Mouse (Mus musculus) intestine, embryonic 15.5 days (tissue): ENCODE results near the gene Slc16a6. TPM values are rescaled to one million over a fixed set of nuclear protein-coding genes. Genes with fewer than 3 reads are reported as not detected.

ENCODE experiments used
- ATAC-seq: fragments of 200-750 bp; cut with Nextera tagmentation; 2 replicates; pipeline ENCODE4 v1.8.0; 2017; ENCODE audit warnings: moderate TSS enrichment, moderate library complexity
- H3K27ac ChIP-seq: fragments of 300-500 bp; sonication (generic); 2 replicates; pipeline ENCODE4 v1.5.1; 2015; ENCODE audit warnings: mild to moderate bottlenecking, inconsistent platforms
- H3K27me3 ChIP-seq: fragments of 300-500 bp; sonication (generic); replicated peaks from 2 replicates; pipeline ENCODE4 v1.6.1; 2015; ENCODE audit warnings: inconsistent platforms
- H3K36me3 ChIP-seq: fragments of 300-500 bp; sonication (generic); 2 replicates; pipeline ENCODE4 v1.6.1; 2015; ENCODE audit warnings: inconsistent platforms
- H3K4me1 ChIP-seq: fragments of 300-500 bp; sonication (generic); replicated peaks from 2 replicates; pipeline ENCODE4 v1.6.1; 2015; ENCODE audit warnings: inconsistent platforms
- H3K4me2 ChIP-seq: fragments of 300-500 bp; sonication (generic); replicated peaks from 2 replicates; pipeline ENCODE4 v1.6.1; 2015; ENCODE audit warnings: mild to moderate bottlenecking, inconsistent platforms
- H3K4me3 ChIP-seq: fragments of 300-500 bp; sonication (generic); replicated peaks from 2 replicates; pipeline ENCODE4 v1.5.1; 2015; ENCODE audit warnings: inconsistent platforms
- H3K9ac ChIP-seq: fragments of 300-500 bp; sonication (generic); 2 replicates; pipeline ENCODE4 v1.6.1; 2015; ENCODE audit warnings: inconsistent platforms
- H3K9me3 ChIP-seq: fragments of 300-500 bp; sonication (generic); 2 replicates; pipeline ENCODE4 v1.6.1; 2016; ENCODE audit warnings: inconsistent platforms
- WGBS: fragments of 180-500 bp; shearing (Covaris S2); methylation state at CpG from one replicate; pipeline ENCODE4 v1.1.7; 2015; 5-methylcytosine and 5-hydroxymethylcytosine counted together
- polyA plus RNA-seq: library from polyadenylated mRNA; unstranded; fragments of >200 nt; fragmentation: Nextera tagmentation; extraction: Ambion mirVana; gene quantifications from 2 replicates; pipeline ENCODE4 v1.2.1, GENCODE M21; 2015

Slc16a6 gene
- polyA plus RNA-seq, 1 experiment from 2014 or later = 15.4 TPM

DNA sequence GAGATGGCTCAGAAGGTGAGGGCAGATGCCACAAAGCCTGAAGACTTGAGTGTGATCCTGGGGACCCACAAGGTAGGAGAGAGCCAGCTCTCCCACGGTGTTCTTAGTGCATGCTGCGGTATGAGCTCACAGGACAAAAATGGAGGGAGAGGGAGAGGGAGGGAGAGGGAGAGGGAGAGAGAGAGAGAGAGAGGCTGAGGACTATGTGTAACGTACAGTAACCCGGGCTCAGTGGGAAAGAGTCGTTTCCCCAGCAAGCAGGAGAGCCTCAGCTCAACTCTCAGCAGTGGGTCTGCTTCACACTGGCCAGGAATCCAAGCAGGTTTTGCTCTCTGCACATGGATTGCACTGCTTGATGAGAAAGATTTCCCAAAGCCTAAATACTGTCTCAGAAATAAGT, 34.2 kb downstream of the Slc16a6 start:
- WGBS = 6% methylated on average over 5 of the region's 5 CpGs
- ATAC-seq = peak; percentile 57
- 0 out of 2 replicates have a peak overlapping the region, but pooled peaks have one; percentile 10 for H3K27ac ChIP-seq

DNA sequence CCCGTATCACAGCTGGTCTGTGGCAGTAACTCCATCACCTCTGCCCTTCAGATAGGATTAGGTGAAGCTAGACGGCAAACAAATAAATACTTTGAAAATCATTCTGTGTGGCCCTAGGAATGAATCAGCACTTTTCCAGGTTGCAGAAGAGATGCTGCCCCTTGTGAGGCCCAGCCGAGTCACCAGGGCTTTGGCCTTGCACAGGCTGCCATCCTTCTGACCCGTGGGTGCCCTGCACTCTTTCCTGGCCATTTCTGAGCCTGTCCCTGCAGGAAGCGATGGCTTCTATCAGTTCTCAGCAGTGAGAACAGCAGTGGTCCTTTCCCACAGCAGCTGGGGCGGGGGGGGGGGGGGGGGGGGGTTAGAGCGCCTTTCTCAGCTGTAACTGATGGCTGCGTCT, 36.5 kb downstream of the Slc16a6 start:
- 70% methylated on average over 8 of the region's 8 CpGs for WGBS
- Histone ChIP-seq H3K27me3 (no peaks in the 10 kb centered on the region), H3K27ac (no peak overlapping the region), H3K36me3 (peaks cover 20% of the 10 kb centered on the region; the same call in 1 of the 2 replicates), H3K9ac (no peak overlapping the region), H3K9me3 (no peaks in the 10 kb centered on the region), H3K4me2 (no peak overlapping the region), H3K4me1 (peaks cover 7% of the 10 kb centered on the region; the same call in 1 of the 2 replicates), H3K4me3 (no peak overlapping the region)
- no peak for ATAC-seq

More for the DNA sequence above, 34.2 kb downstream of the Slc16a6 start:
- Histone ChIP-seq H3K4me1 (peaks cover 7% of the 10 kb centered on the region; the same call in 1 of the 2 replicates), H3K36me3 (peaks cover 16% of the 10 kb centered on the region; the same call in 1 of the 2 replicates), H3K9ac (no peak overlapping the region; the same call in 1 of the 2 replicates), H3K4me2 (peak overlapping the region; percentile 89), H3K9me3 (no peaks in the 10 kb centered on the region), H3K4me3 (no peak overlapping the region), H3K27me3 (no peaks in the 10 kb centered on the region)

DNA sequence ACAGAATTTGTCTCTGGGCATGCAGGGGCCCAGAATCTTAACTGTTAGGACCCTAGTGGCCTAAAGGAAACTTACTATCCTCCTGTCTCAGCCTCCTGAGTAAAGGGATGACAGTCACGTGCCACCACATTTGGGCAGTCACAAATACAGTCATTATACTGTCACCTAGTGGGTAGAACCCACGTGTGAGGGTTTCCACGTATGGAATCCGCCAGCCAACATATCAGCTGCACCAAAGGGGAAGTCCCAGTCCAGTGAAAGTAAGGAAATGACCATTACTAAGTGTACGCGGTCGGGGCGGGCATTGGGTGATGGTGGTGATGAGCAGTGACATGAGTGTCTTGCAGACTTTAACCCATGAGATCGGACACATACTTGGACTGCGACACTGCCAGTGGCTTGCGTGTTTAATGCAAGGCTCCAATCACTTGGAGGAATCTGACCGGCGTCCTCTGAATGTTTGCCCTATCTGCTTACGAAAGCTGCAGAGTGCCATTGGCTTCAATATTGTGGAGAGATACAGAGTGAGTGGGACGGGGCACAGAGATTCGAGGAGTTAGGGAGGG, 39.1 kb downstream of the Slc16a6 start:
- Histone ChIP-seq H3K4me3 (no peak overlapping the region), H3K9me3 (no peaks in the 10 kb centered on the region), H3K36me3 (peaks cover 30% of the 10 kb centered on the region; the same call in 1 of the 2 replicates), H3K27me3 (no peaks in the 10 kb centered on the region), H3K27ac (no peak overlapping the region), H3K9ac (no peak overlapping the region), H3K4me2 (no peak overlapping the region), H3K4me1 (peaks cover 3% of the 10 kb centered on the region; the same call in 1 of the 2 replicates)
- ATAC-seq = no peak
- WGBS = 94% methylated on average over 16 of the region's 16 CpGs

DNA sequence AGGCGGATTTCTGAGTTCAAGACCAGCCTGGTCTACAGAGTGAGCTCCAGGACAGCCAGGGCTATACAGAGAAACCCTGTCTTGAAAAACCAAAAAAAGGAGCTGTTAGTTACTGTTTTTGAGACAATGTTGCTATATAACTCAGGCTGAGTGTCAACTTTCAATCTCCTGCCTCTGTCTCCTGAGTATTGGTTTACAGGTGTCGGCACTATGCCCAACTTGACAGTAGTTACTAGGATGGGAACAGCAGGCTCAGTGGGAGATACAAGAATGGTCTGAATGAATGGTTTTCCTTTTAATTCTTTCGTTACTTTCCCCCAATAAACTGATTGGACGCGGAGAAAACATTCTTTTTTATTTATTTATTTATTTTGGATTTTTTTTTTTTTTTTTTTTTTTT, 46.0 kb downstream of the Slc16a6 start:
- Histone ChIP-seq H3K27me3 (no peaks in the 10 kb centered on the region), H3K36me3 (peaks cover 14% of the 10 kb centered on the region; the same call in 1 of the 2 replicates), H3K4me2 (no peak overlapping the region), H3K4me1 (peaks cover 8% of the 10 kb centered on the region; the same call in 1 of the 2 replicates), H3K9me3 (no peaks in the 10 kb centered on the region), H3K9ac (no peak overlapping the region), H3K27ac (no peak overlapping the region), H3K4me3 (no peak overlapping the region)
- no peak for ATAC-seq
- 94% methylated on average over 5 of the region's 5 CpGs for WGBS

DNA sequence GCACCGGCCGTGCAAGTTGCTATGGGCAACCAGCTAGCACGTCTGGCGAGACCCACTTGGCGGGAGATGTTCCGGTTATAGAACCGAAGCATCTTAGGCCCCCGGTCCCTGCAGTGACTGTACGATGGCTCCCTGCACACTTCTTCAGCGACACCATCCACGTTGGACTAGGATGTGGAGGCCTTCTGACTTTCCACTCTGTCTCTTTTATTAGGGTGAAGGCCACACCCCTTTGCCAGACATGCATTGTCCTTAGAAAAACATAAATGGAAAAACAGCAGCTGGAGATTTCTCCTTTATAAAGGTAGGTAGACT, 47.2 kb downstream of the Slc16a6 start:
- ATAC-seq = no peak
- WGBS = under 1% methylated on average over 11 of the region's 11 CpGs
- H3K27ac ChIP-seq = peak overlapping the region; percentile 88

DNA sequence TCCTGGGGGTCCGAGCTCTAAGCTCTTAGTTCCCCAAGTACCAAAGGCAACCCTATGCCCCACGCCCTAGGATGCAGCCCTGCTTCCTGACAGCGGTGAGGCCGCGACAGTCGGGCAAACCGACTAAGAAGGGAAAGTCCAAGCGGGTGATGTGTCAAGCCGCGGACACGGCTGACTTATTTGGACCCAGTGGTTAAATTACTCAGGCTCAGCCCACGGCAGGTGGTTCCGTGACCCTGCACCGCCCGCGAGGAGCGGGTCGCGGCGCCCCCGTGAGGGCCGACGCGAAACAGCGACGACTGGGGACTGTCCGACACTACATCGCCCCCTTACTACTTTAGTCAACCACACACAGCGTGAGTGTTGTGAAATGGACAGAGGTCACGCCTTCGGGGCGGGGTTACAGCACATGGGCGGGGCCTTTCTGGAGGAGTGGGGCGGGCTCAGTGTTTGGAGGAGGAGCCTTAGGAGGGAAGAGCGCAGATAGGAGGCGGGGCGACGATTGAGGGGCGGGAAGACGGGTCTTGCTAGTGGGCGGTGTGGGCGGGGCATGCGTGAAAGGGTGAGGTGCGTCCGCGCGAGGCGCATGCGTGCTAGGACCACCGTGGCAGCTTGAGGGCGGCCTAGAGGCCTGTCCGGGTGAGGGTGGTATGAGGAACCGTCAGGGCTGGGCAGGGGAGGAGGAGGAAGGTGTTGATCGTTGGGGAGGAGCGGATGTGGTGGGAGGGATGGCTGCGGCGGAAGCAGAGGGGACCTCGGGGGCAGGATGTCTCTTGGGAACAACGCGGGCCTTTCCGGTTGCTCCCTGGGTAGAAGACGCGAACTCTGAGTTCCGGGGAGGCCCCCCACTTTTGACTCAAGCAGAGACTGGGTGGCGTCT, 47.8 kb downstream of the Slc16a6 start, which contains the start of gene Amz2:
Amz2 (plus strand) TSS at position 555 of the 880 bp plus-strand sequence.
- Histone ChIP-seq H3K4me2 (peak within 1 kb of the TSS; percentile 76), H3K4me1 (peaks cover 5% of the 10 kb centered on the region; the same call in 1 of the 2 replicates), H3K9me3 (no peaks in the 10 kb centered on the region), H3K27me3 (no peaks in the 10 kb centered on the region), H3K36me3 (peaks cover 13% of the 10 kb centered on the region; the same call in 1 of the 2 replicates), H3K9ac (peak within 1 kb of the TSS; percentile 61), H3K27ac (peak within 1 kb of the TSS; percentile 88), H3K4me3 (peak within 1 kb of the TSS; percentile 62)
- under 1% methylated on average over 65 of the region's 65 CpGs for WGBS
- peak; percentile 98 for ATAC-seq

More for the DNA sequence above, 47.2 kb downstream of the Slc16a6 start:
- peaks cover 14% of the 10 kb centered on the region; the same call in 1 of the 2 replicates for H3K36me3 ChIP-seq
- H3K9ac ChIP-seq = peak overlapping the region; percentile 61
- no peaks in the 10 kb centered on the region for H3K27me3 ChIP-seq
- H3K4me2 ChIP-seq = peak overlapping the region; percentile 76
- peak overlapping the region; percentile 62 for H3K4me3 ChIP-seq
- peaks cover 5% of the 10 kb centered on the region; the same call in 1 of the 2 replicates for H3K4me1 ChIP-seq
- no peaks in the 10 kb centered on the region for H3K9me3 ChIP-seq

DNA sequence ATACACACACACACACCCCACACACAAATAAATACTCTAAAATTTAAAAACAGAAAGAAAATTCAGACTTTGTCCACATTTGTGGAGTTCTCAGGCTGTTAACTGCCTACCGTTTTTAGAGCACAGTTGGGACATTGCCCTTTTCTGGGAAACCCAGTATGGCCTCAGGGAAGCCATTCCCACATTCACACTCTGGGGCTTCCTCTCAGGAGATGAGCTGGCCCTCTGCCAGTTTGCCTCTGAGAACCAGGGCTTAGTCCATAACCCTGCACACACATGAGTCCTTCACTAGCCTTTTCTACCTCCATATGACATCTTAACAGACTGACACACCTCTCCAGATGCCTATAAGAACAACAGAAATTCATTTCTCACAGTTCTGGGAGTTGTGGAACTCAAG, 50.1 kb downstream of the Slc16a6 start:
- H3K9ac ChIP-seq = no peak overlapping the region
- WGBS = 73% methylated on average over 1 of the region's 1 CpGs
- ATAC-seq = no peak

DNA sequence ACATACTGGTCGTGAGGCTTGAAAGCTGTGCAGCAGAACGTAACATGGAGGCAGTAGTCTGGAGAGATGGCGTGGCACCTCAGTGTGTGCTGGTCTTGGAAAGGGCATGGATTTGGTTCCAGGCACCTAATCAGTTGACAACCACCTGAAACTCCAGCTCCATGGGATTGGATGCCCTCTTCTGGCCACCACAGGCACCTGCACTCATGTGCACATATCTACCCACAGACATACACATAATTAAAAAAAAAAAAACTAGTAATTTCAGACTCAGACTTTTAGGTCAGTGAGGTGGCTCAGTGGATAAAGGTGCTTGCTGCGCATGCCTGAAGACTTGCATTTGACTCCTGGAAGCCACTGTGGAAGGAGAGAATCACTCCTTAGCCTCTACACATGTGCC, 51.1 kb downstream of the Slc16a6 start:
- no peak for ATAC-seq
- no peak overlapping the region for H3K4me2 ChIP-seq
- H3K9me3 ChIP-seq = no peaks in the 10 kb centered on the region
- H3K27ac ChIP-seq = no peak overlapping the region
- peaks cover 8% of the 10 kb centered on the region; the same call in 1 of the 2 replicates for H3K4me1 ChIP-seq
- no peak overlapping the region for H3K9ac ChIP-seq
- H3K4me3 ChIP-seq = no peak overlapping the region
- H3K27me3 ChIP-seq = no peaks in the 10 kb centered on the region
- no peaks in the 10 kb centered on the region for H3K36me3 ChIP-seq
- WGBS = 98% methylated on average over 4 of the region's 4 CpGs

More for the DNA sequence above, 50.1 kb downstream of the Slc16a6 start:
- H3K9me3 ChIP-seq = no peaks in the 10 kb centered on the region
- H3K4me1 ChIP-seq = peaks cover 8% of the 10 kb centered on the region; the same call in 1 of the 2 replicates
- H3K27me3 ChIP-seq = no peaks in the 10 kb centered on the region
- H3K36me3 ChIP-seq = no peaks in the 10 kb centered on the region
- H3K27ac ChIP-seq = no peak overlapping the region
- H3K4me3 ChIP-seq = no peak overlapping the region
- H3K4me2 ChIP-seq = no peak overlapping the region

DNA sequence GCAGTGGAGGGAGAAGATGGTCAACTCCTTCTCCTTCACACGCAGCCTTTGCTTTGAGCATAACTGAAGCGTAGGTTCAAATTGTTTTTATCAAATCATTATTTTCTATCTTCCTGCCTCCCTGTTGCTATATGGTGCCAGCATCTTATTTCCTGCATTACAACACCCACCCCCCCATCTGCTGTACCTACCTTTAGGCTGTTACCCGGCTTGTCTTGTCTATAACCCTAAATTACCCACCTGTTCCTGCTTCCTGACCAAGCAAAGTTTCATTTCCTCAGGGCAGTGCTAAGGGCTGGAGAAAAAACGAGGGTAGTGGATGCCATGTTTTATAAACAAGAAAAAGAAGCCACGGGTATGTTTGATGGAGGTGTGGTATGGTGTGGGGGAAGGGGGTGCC, 52.2 kb downstream of the Slc16a6 start:
- no peak overlapping the region for H3K4me2 ChIP-seq
- H3K36me3 ChIP-seq = no peaks in the 10 kb centered on the region
- 71% methylated on average over 5 of the region's 5 CpGs for WGBS
- no peaks in the 10 kb centered on the region for H3K9me3 ChIP-seq
- H3K9ac ChIP-seq = no peak overlapping the region
- no peaks in the 10 kb centered on the region for H3K27me3 ChIP-seq
- H3K4me3 ChIP-seq = no peak overlapping the region
- no peak for ATAC-seq
- 0 out of 2 replicates have a peak, but pooled peaks cover 6% of the 10 kb centered on the region for H3K4me1 ChIP-seq
- no peak overlapping the region for H3K27ac ChIP-seq

DNA sequence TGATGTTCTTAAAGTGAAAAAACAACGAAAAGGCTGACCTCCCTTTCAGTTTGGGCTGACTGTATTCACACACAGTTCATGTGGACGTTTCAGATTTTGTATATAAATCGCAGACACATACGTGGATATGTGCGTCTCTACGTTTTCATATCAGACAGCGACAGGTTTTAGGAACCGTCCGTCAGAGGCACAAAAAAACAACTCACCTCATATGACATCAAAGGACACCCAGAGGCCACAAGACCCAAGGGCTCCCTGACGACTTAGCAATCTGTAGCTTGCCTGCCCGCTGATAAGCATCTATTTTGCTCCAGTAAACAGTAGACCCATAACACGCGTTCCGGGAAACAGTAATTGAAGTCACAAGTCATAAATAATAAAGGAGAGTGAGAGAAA, 52.8 kb downstream of the Slc16a6 start:
- H3K27me3 ChIP-seq = no peaks in the 10 kb centered on the region
- no peak overlapping the region for H3K4me3 ChIP-seq
- H3K4me2 ChIP-seq = no peak overlapping the region
- H3K27ac ChIP-seq = no peak overlapping the region
- H3K9ac ChIP-seq = no peak overlapping the region
- H3K9me3 ChIP-seq = no peaks in the 10 kb centered on the region
- WGBS = 81% methylated on average over 14 of the region's 14 CpGs
- ATAC-seq = no peak
- H3K36me3 ChIP-seq = no peaks in the 10 kb centered on the region
- 0 out of 2 replicates have a peak, but pooled peaks cover 6% of the 10 kb centered on the region for H3K4me1 ChIP-seq

DNA sequence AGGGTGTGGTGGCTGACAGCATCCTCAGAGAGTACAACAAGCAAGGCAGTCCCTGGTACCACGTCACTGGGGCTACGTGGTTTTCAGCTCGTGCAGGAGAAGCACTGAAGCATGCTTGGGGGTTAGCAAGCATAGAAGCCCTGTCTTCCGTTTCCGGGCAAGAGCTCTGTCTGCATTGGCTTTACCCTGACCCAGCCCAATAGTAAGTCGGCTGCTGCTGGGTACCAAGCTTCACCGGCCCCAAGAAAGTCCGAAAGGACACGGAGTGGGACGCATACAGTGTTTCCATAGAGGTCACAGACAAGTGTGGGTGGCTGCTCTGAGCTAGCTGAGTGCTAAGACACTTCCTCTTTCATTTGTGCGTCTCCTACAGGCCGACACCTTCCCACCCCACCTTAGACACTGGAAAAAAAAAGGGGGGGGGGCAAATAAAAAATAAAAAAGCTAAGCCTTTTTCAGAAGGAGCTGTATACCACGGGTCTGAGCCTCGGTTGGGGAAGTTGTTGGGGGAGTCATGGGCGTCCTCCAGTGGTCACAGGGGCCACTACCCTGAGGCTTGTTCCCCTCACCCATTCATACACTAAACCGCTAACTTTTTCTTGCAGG, 53.3 kb downstream of the Slc16a6 start:
- 54% methylated on average over 16 of the region's 16 CpGs for WGBS
- H3K4me2 ChIP-seq = peak overlapping the region; percentile 17; the same call in 1 of the 2 replicates
- no peak for ATAC-seq

DNA sequence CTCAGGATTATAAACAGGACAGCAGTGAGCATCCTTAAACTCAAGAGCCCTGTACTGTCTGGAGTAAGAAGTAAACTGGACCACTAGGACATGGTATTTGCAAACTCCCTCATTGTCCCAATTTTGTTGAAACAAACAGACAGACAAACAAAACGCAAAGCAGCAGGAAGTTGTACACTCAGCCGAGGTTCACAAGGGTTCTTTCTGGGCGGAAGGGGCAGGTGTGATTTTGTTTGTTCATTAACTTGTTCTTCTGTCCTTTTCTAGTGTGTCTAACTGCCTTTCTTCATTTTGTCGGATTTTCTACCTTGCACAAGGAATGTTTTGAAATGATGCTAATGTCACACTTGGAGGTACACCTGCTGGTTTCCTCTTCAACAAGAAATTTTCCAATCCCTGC, 53.9 kb downstream of the Slc16a6 start:
- WGBS = 48% methylated on average over 4 of the region's 4 CpGs
- Histone ChIP-seq H3K4me2 (no peak overlapping the region), H3K27ac (no peak overlapping the region), H3K4me3 (no peak overlapping the region), H3K36me3 (no peaks in the 10 kb centered on the region), H3K4me1 (0 out of 2 replicates have a peak, but pooled peaks cover 3% of the 10 kb centered on the region), H3K9me3 (no peaks in the 10 kb centered on the region), H3K27me3 (no peaks in the 10 kb centered on the region), H3K9ac (no peak overlapping the region)
- ATAC-seq = no peak

More for the DNA sequence above, 53.3 kb downstream of the Slc16a6 start:
- no peaks in the 10 kb centered on the region for H3K27me3 ChIP-seq
- H3K9ac ChIP-seq = no peak overlapping the region
- no peaks in the 10 kb centered on the region for H3K9me3 ChIP-seq
- no peaks in the 10 kb centered on the region for H3K36me3 ChIP-seq
- no peak overlapping the region for H3K4me3 ChIP-seq
- 0 out of 2 replicates have a peak, but pooled peaks cover 3% of the 10 kb centered on the region for H3K4me1 ChIP-seq
- H3K27ac ChIP-seq = no peak overlapping the region
